Mouse (Mus musculus) c-Kit-positive CD71-positive TER-119-positive erythroid progenitor cells, embryonic 14.5 days (primary cell): Measurements from ENCODE around the gene Olfr616.
"Not testable (repeated sequence)": the region's sequence is repeated elsewhere in the genome, so short reads cannot be mapped to it uniquely, and the experiment has no call there.

Experiments
- DNase-seq: peaks from one replicate; pipeline ENCODE4 v3.0.0-alpha.2; 2013; ENCODE audit warnings: low spot score

Gene Olfr616

DNA sequence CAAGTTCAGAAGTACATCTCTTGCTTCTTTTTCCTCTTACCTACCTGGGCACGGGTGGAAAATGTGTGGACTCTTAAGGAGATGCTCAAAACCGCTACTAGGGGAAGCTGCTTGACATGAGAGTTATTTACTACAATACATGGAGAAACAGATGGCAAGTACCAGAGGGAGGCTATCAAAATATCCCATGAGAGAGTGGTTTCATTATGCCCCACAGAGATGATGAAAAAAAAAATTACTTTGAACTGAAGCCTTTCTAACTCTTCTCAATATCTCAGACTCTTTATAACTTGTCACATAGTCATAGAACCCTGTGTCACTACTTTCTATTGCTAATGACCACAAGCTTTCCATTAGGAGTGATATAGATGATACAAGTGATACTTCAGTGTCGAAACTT lies at the start of gene Olfr616:
Olfr616 (minus strand) TSS at position 101 of the 400 bp plus-strand sequence.
- no peak for DNase-seq

DNA sequence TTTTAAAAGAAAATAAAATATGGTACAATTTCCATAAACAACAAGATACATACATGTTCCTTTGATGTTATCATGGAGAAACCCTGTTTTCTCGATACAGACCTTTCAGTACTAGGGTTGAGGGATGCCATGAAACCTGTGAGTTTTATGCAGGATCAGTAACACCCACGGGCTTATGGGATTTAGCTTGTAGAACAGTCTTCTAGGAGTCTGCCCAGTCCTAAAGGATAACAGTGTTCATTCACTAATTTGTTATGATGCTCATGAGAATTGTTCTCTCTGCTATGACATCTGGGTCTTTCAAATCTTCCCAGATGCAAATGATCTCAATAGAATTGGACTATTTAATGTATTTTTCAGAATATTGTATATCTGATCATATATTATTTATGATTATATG lies 43.5 kb upstream of the Olfr616 start, which contains the start of gene Olfr620:
Olfr620 (minus strand) TSS at position 101 of the 400 bp plus-strand sequence.
- no peak for DNase-seq

DNA sequence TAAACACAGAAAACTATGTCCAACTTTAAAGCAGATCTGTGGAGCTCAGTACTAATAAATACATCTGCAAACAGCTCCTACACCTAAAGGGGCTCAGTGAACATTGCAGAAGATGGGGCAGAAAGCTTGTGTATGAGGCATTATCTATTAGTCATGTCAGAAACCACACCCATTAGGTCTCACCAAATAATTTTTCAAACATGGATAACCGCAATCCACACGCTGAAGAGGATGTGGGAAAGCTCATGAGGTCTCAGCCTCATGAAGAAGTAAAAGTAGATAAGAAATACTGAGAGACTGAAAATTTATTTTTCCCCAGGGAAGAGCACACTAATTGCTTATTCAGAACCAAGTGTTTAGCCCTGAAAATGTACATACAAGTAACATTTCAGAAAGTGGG lies 38.5 kb upstream of the Olfr616 start:
- DNase-seq = no peak

DNA sequence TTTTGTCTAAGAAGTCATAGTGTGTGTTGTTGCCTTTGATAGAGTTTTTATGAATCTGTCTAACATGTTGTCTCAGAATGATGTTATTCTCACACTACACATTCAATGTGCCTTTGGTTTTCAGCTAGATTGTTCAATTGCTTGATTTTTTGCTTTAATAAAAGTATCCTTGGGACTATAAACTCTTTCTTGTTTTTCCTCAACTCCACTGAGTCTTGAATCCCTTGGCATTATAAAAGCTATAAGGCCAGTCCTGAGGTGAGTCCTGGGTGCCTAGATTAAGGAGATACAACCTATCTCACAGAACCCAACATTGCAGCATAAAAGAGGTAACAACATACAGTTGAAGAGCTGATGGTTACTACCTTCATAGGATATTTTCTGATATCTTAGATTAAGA lies 31.3 kb upstream of the Olfr616 start, which contains the start of gene Olfr619:
Olfr619 (plus strand) TSS at position 301 of the 400 bp plus-strand sequence.
- DNase-seq = no peak

DNA sequence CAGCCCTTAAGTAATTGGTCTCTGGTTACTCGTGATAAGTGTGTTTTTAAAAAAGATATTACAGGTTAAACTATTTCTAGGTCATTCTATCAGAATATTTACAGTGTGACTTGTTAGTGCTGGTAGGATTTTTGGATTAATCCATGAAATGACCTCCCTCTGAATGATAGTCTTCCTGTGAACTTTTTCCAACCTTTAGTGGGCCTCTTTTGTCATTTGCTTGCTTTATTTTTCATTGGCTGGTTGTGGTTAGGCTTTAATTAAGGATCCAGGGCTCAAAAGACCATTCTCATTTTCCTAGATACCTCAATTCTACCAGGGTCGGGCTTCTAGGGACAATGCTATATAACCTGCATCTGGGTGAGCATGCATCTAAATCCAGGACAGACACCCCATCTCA lies 20.9 kb upstream of the Olfr616 start, which contains the start of gene Olfr618:
Olfr618 (plus strand) TSS at position 301 of the 400 bp plus-strand sequence.
- DNase-seq = no peak

DNA sequence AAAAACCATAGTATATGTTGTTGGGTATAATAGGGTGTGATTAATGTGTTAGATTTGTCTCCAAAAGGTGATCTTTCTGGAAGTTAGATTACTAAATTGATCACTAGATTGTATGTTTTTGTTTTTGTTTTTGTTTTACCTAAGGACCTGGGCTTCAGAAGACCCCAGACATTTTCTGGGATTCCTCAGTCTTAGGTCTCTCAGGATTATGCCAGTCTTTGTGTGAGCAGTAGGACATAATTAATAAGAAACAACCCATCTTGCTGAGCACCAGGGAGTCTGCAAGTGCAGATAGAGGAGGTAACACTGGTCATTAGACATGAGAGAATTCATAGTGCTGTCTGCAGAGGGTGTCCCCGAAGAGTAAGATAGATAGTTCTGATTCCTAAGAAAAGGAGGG lies 3.8 kb upstream of the Olfr616 start, which contains the start of gene Olfr617:
Olfr617 (plus strand) TSS at position 301 of the 400 bp plus-strand sequence.
- DNase-seq = no peak

DNA sequence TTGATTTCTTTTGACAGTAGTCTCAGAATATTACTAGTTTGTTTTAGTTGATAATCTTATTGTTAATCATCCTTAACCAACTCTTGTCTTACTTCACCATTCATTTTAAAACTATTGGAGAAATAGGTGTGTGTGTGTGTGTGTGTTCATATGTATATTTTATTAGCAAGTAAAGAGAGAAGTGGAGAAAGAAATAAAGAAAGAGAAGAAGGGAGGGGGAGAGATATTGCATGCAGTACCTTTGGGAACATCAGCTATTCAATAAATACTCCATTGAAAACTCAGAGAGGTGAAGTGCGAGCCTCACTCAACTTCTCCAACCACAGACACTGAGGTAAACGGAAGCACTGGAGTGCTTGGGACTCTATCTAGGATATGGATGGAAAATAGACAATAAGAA lies 13.2 kb downstream of the Olfr616 start, which contains the start of gene Olfr615:
Olfr615 (plus strand) TSS at position 301 of the 400 bp plus-strand sequence.
- no peak for DNase-seq

DNA sequence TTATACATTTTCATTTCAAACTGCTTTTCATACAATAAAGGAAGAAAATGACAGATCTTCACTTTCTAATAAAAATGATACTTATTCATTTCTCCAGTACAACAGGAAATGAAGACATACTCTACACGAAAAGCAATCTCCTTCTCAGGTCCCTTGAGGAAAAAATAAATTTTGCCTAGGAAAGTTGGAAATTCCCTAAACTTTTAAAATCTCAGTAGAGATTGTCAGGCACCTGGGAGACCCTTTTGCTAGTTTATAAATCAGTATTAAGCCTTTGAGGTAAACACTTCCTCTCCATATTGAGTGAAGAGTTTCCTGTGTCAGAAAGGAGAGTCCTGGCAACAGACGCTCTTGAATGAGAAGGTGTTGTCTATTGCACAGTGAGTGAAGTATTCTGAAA lies 21.2 kb downstream of the Olfr616 start, which contains the start of gene Olfr613:
Olfr613 (plus strand) TSS at position 301 of the 400 bp plus-strand sequence.
- no peak for DNase-seq

DNA sequence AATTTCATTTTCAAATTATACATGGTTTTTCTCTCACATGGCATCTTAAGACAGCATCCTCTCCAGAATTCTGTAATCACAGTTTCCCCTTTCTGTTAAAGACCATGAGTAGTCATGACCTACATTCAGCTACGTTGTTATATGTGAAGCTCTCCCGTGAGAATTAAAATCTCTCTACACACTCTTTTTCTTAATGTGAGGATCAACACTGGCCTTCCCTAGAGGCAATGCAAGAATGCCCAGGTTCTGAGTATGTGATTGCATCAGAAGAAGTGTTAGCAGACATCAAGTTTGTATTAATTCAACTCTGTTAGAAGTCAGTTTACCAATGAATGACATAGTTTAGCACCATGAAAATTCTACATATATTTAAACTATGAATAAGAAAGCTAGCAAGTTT lies 26.3 kb downstream of the Olfr616 start, which contains the start of gene Olfr612:
Olfr612 (minus strand) TSS at position 101 of the 400 bp plus-strand sequence.
- not testable (repeated sequence) for DNase-seq

DNA sequence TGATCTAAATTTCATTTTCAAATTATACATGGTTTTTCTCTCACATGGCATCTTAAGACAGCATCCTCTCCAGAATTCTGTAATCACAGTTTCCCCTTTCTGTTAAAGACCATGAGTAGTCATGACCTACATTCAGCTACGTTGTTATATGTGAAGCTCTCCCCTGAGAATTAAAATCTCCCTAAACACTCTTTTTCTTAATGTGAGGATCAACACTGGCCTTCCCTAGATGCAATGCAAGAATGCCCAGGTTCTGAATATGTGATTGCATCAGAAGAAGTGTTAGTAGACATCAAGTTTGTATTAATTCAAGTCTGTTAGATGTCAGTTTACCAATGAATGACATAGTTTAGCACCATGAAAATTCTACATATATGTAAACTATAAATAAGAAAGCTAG lies 48.2 kb downstream of the Olfr616 start, which contains the start of gene Olfr611:
Olfr611 (minus strand) TSS at position 101 of the 400 bp plus-strand sequence.
- DNase-seq = not testable (repeated sequence)
